Mouse (Mus musculus) brain, embryonic 14.5 days (tissue): ENCODE measurements around the gene Pcbp3.

Source experiments
- CTCF ChIP-seq: fragments of 200-500 bp; IDR thresholded peaks from 2 replicates; pipeline ENCODE4 v1.5.1; 2012; ENCODE audit warnings: inconsistent platforms, mild to moderate bottlenecking, moderate library complexity, borderline replicate concordance; ENCODE audit not compliant: insufficient read depth, insufficient read length; ENCODE audit errors: extremely low read depth
- POLR2A ChIP-seq: fragments of 200-500 bp; IDR thresholded peaks from 2 replicates; pipeline ENCODE4 v1.6.1; 2012; ENCODE audit warnings: mild to moderate bottlenecking, inconsistent platforms, borderline replicate concordance; ENCODE audit not compliant: poor library complexity, insufficient read depth, insufficient read length, severe bottlenecking; ENCODE audit errors: extremely low read depth

GRCm38 (mm10) chr10:76819321-76819720 is 142.4 kb downstream of the Pcbp3 start:
- TF ChIP-seq POLR2A (no peak), CTCF (no peak)
